Mouse (Mus musculus): ENCODE data around the gene Zfp825. TPM values are rescaled to one million over a fixed set of nuclear protein-coding genes. Genes with fewer than 3 reads are reported as not detected.

The Zfp825 gene
- 0.52 and 0.54 TPM in 2 replicates for polyA plus RNA-seq (2012)

GRCm38 (mm10) chr13:74493911-74494679 lies at the start of gene Zfp825:
Gene Zfp825, minus strand, starts transcription at chr13:74493992.

Other genes with a start within 250 kb of the Zfp825 start
- 0.05 TPM in 1 of 2 replicates, not detected in the other for gene Ahrr, start 201.7 kb downstream of the Zfp825 start, polyA plus RNA-seq (2012)
- gene Pdcd6, start 176.4 kb downstream of the Zfp825 start, polyA plus RNA-seq (2012) = 31.7 and 39.9 TPM in 2 replicates
- gene Sdha, start 143.7 kb downstream of the Zfp825 start, polyA plus RNA-seq (2012) = 54.2 and 57.2 TPM in 2 replicates
- 0.49 and 0.75 TPM in 2 replicates for gene Ccdc127, start 143.7 kb downstream of the Zfp825 start, polyA plus RNA-seq (2012)
- 0.03 TPM in 1 of 2 replicates, not detected in the other for gene Lrrc14b, start 130.0 kb downstream of the Zfp825 start, polyA plus RNA-seq (2012)
- 0.09 TPM in 1 of 2 replicates, not detected in the other for gene Zfp72, start 103.2 kb downstream of the Zfp825 start, polyA plus RNA-seq (2012)
- gene Ftl1-ps1, start 94.3 kb downstream of the Zfp825 start, polyA plus RNA-seq (2012) = 10.8 and 15.7 TPM in 2 replicates
- gene Erap1, start 145.6 kb upstream of the Zfp825 start, polyA plus RNA-seq (2012) = 3.2 and 3.4 TPM in 2 replicates

Measured in megakaryocyte-erythroid progenitor cell, adult 5 weeks (primary cell).